Mouse (Mus musculus) G1E (cell line): ENCODE results near the gene Ccdc103.

Source experiments
- CTCF ChIP-seq: IDR thresholded peaks from 2 replicates; pipeline ENCODE4 v1.5.1; 2012; ENCODE audit warnings: low read depth, low read length, inconsistent platforms, mixed read lengths
- GATA1 ChIP-seq: IDR thresholded peaks from 2 replicates; pipeline ENCODE4 v1.6.1; 2012; ENCODE audit warnings: borderline replicate concordance, low read length, inconsistent platforms, mixed read lengths
- POLR2AphosphoS5 ChIP-seq: IDR thresholded peaks from 2 replicates; pipeline ENCODE4 v1.6.1; 2012; ENCODE audit warnings: low read depth, low read length, inconsistent platforms; ENCODE audit not compliant: insufficient replicate concordance

GRCm38 (mm10) chr11:102864272-102864671 is 16.7 kb upstream of the Ccdc103 start:
- 0 out of 2 replicates have a peak, but pooled peaks have one; percentile 4 for TF ChIP-seq CTCF
- no peak for TF ChIP-seq GATA1
- no peak for TF ChIP-seq POLR2AphosphoS5
